Mouse (Mus musculus) bone marrow macrophage, adult 2 months (primary cell): Measurements from ENCODE around the gene Keap1. TPM values are rescaled to one million over a fixed set of nuclear protein-coding genes. Genes with fewer than 3 reads are reported as not detected.

Experiments
- H3K27ac ChIP-seq: 2 replicates; pipeline ENCODE4 v1.5.1; 2012; ENCODE audit warnings: low read depth, low read length; ENCODE audit not compliant: insufficient read depth
- H3K4me1 ChIP-seq: 2 replicates; pipeline ENCODE4 v1.6.1; 2012; ENCODE audit warnings: low read length; ENCODE audit not compliant: control insufficient read depth, insufficient read depth
- H3K4me3 ChIP-seq: 2 replicates; pipeline ENCODE4 v1.5.1; 2012; ENCODE audit warnings: mild to moderate bottlenecking, low read length, moderate library complexity; ENCODE audit not compliant: insufficient read depth
- CTCF ChIP-seq: IDR thresholded peaks from 2 replicates; pipeline ENCODE4 v1.5.1; 2012; ENCODE audit warnings: low read depth, mild to moderate bottlenecking, low read length, moderate library complexity
- POLR2A ChIP-seq: IDR thresholded peaks from 2 replicates; pipeline ENCODE4 v1.6.1; 2012; ENCODE audit warnings: mild to moderate bottlenecking, low read depth, low read length, borderline replicate concordance
- polyA plus RNA-seq: library from polyadenylated mRNA; stranded (reverse); fragments of >200 nt; gene quantifications from 2 replicates; pipeline ENCODE4 v1.2.4, GENCODE M21; 2012; ENCODE audit not compliant: missing spikeins, insufficient read depth, insufficient read length

Gene Keap1
- polyA plus RNA-seq, 1 experiment = 36.4 TPM

- H3K4me1 ChIP-seq = peaks cover 10% of the 10 kb centered on the region; the same call in 1 of the 2 replicates
- TF ChIP-seq POLR2A (no peak), CTCF (peak; percentile 95)
- H3K4me3 ChIP-seq = peak overlapping the region; percentile 51
- H3K27ac ChIP-seq = peak overlapping the region; percentile 87
Measured at GRCm38 (mm10) chr9:21220490-21221382, 18.4 kb downstream of the Keap1 start.

GRCm38 (mm10) chr9:21219820-21220219 lies 19.3 kb downstream of the Keap1 start:
- H3K4me3 ChIP-seq = no peak overlapping the region
- H3K27ac ChIP-seq = no peak overlapping the region
- H3K4me1 ChIP-seq = peaks cover 8% of the 10 kb centered on the region; the same call in 1 of the 2 replicates
- TF ChIP-seq POLR2A (no peak), CTCF (no peak)

GRCm38 (mm10) chr9:21216050-21216841 lies 22.9 kb downstream of the Keap1 start:
- Histone ChIP-seq H3K4me1 (0 out of 2 replicates have a peak, but pooled peaks cover 2% of the 10 kb centered on the region), H3K27ac (no peak overlapping the region), H3K4me3 (no peak overlapping the region)
- TF ChIP-seq POLR2A (no peak), CTCF (no peak)

- Histone ChIP-seq H3K27ac (no peak overlapping the region), H3K4me3 (no peak overlapping the region), H3K4me1 (no peaks in the 10 kb centered on the region)
- TF ChIP-seq CTCF = no peak
- no peak for TF ChIP-seq POLR2A
Measured at GRCm38 (mm10) chr9:21213617-21214190, 25.5 kb downstream of the Keap1 start.

GRCm38 (mm10) chr9:21211624-21212023 lies 27.5 kb downstream of the Keap1 start:
- Histone ChIP-seq H3K27ac (no peak overlapping the region), H3K4me3 (no peak overlapping the region), H3K4me1 (peaks cover 6% of the 10 kb centered on the region; the same call in 1 of the 2 replicates)
- no peak for TF ChIP-seq CTCF
- no peak for TF ChIP-seq POLR2A

- TF ChIP-seq POLR2A = no peak
- TF ChIP-seq CTCF = no peak
- Histone ChIP-seq H3K4me1 (peaks cover 13% of the 10 kb centered on the region), H3K27ac (no peak overlapping the region), H3K4me3 (no peak overlapping the region)
Measured at GRCm38 (mm10) chr9:21210821-21211220, 28.3 kb downstream of the Keap1 start.

- H3K4me3 ChIP-seq = no peak overlapping the region
- TF ChIP-seq POLR2A (no peak), CTCF (no peak)
- H3K27ac ChIP-seq = no peak overlapping the region
- peaks cover 13% of the 10 kb centered on the region for H3K4me1 ChIP-seq
Measured at GRCm38 (mm10) chr9:21208626-21209025, 30.5 kb downstream of the Keap1 start.

- Histone ChIP-seq H3K4me1 (peaks cover 13% of the 10 kb centered on the region), H3K27ac (no peak overlapping the region), H3K4me3 (no peak overlapping the region)
- no peak for TF ChIP-seq POLR2A
Measured at GRCm38 (mm10) chr9:21206848-21207247, 32.3 kb downstream of the Keap1 start.

- TF ChIP-seq CTCF (no peak), POLR2A (no peak)
- no peak overlapping the region for H3K4me3 ChIP-seq
- peaks cover 13% of the 10 kb centered on the region for H3K4me1 ChIP-seq
- H3K27ac ChIP-seq = no peak overlapping the region
Measured at GRCm38 (mm10) chr9:21204528-21205272, 34.5 kb downstream of the Keap1 start.
